Mouse (Mus musculus): ENCODE results near the gene Gxylt2. TPM values are rescaled to one million over a fixed set of nuclear protein-coding genes. Genes with fewer than 3 reads are reported as not detected.

Gene Gxylt2
- polyA plus RNA-seq, 1 experiment = 0.43 TPM

DNA sequence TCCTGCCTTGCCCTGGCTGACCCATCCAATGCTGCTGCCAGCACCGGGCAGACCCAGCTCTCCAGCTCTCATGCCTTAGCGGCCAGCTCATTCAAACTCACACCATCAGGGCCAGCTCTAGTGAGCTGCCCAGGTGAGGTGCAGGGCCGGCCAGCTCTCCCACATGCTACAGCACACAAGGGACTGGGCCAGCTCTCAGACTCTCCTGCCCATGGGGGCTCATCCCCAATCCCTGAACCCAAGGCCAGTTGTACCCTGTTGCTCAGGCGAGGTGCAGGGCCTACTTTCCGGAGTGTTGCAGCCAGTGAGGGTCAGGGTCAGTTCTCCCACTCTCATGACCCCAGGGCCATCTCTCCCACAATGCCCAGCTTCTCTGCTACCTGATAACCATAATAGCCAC lies 74.1 kb downstream of the Gxylt2 start:
- no peak for TF ChIP-seq POLR2A (IDR thresholded peaks at IDR 0.05; ENCODE audit: low read depth, low read length)
- no peak for TF ChIP-seq CTCF (IDR thresholded peaks at IDR 0.05; ENCODE audit: extremely low read depth, insufficient read length, insufficient replicate concordance, low read depth, low read length)
- no peaks in the 10 kb centered on the region for H3K36me3 ChIP-seq (ENCODE audit: control insufficient read depth, insufficient read depth, low read length)

DNA sequence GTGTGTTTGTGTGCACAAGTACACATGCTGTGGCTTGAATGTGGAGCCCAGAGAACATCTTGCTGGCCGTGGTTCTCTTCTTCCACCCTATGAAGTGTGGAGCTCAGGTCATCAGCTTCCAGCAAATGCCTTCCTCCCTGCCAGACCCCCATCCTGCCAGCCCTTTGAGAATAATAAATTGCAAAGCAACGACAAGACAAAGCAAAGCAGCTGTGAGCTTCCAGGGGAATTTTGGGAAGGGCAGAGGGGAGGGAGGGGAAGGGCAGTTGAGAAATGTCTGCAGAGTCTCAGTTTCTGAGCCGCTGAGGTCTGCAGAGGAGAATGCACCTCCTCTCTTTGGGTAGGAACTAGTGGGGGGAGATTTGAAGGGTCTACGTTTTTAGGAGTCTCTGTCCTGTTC lies 75.9 kb downstream of the Gxylt2 start:
- TF ChIP-seq CTCF (IDR thresholded peaks at IDR 0.05; ENCODE audit: extremely low read depth, insufficient read length, insufficient replicate concordance, low read depth, low read length) = no peak
- TF ChIP-seq POLR2A (IDR thresholded peaks at IDR 0.05; ENCODE audit: low read depth, low read length) = no peak

More for the DNA sequence above, 74.1 kb downstream of the Gxylt2 start:
- Histone ChIP-seq H3K4me1 (ENCODE audit: control insufficient read depth, insufficient read depth, insufficient read length, low read length) (no peaks in the 10 kb centered on the region), H3K4me3 (ENCODE audit: low read depth, low read length) (no peak overlapping the region), H3K27ac (ENCODE audit: insufficient read depth, low read depth, low read length) (no peak overlapping the region), H3K27me3 (ENCODE audit: control insufficient read depth, insufficient read depth, low read length) (no peaks in the 10 kb centered on the region)
- WGBS = 93% methylated on average over 5 of the region's 5 CpGs

DNA sequence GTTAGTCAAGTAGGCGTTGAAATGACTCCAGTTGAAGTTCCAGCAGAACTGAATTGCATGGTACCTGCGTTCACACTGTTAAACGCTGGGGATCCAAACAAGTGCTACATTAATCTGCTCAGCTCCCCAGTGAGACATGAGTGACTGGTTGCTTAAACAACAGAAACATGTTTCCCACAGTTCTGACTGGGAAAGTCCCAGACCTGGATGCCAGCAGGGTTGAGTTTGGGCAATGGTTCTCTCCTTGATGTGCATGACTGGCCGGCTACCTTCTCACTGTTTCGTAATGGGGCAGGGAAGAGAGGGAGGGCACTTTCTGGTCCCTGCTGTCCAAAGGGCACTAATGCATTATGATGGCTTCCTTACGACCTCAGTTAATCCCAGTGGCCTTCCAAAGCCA lies 77.1 kb downstream of the Gxylt2 start:
- Histone ChIP-seq H3K36me3 (ENCODE audit: control insufficient read depth, insufficient read depth, low read length) (no peaks in the 10 kb centered on the region), H3K27ac (ENCODE audit: insufficient read depth, low read depth, low read length) (no peak overlapping the region), H3K4me3 (ENCODE audit: low read depth, low read length) (no peak overlapping the region), H3K4me1 (ENCODE audit: control insufficient read depth, insufficient read depth, insufficient read length, low read length) (no peaks in the 10 kb centered on the region), H3K27me3 (ENCODE audit: control insufficient read depth, insufficient read depth, low read length) (no peaks in the 10 kb centered on the region)
- no peak for TF ChIP-seq CTCF (IDR thresholded peaks at IDR 0.05; ENCODE audit: extremely low read depth, insufficient read length, insufficient replicate concordance, low read depth, low read length)
- no peak for TF ChIP-seq POLR2A (IDR thresholded peaks at IDR 0.05; ENCODE audit: low read depth, low read length)
- WGBS = 66% methylated on average over 6 of the region's 6 CpGs

More for the DNA sequence above, 75.9 kb downstream of the Gxylt2 start:
- Histone ChIP-seq H3K36me3 (ENCODE audit: control insufficient read depth, insufficient read depth, low read length) (no peaks in the 10 kb centered on the region), H3K27me3 (ENCODE audit: control insufficient read depth, insufficient read depth, low read length) (no peaks in the 10 kb centered on the region), H3K27ac (ENCODE audit: insufficient read depth, low read depth, low read length) (no peak overlapping the region), H3K4me3 (ENCODE audit: low read depth, low read length) (no peak overlapping the region), H3K4me1 (ENCODE audit: control insufficient read depth, insufficient read depth, insufficient read length, low read length) (no peaks in the 10 kb centered on the region)
- 41% methylated on average over 4 of the region's 4 CpGs for WGBS

DNA sequence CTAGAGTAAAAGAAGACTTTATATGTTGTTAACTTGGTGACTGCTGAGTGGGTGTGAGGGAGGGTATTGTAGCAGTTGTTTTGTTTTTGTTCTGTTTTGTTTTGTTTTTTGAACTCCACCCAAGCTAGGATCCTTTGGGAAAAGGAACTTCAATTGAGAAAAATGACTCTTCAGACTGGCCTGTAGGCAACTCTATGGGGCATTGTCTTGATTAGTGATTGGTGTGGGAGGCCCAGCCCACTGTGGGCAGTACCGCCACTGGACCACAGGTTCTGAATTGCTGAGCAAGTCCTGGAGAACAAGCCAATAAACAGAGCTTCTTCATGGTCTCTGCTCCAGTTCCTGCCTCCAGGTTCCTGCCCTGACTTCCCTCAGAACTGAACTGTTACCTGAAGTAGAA lies 83.2 kb downstream of the Gxylt2 start:
- H3K27ac ChIP-seq (ENCODE audit: insufficient read depth, low read depth, low read length) = no peak overlapping the region
- no peaks in the 10 kb centered on the region for H3K27me3 ChIP-seq (ENCODE audit: control insufficient read depth, insufficient read depth, low read length)
- TF ChIP-seq POLR2A (IDR thresholded peaks at IDR 0.05; ENCODE audit: low read depth, low read length) (no peak), CTCF (IDR thresholded peaks at IDR 0.05; ENCODE audit: extremely low read depth, insufficient read length, insufficient replicate concordance, low read depth, low read length) (no peak)
- no peaks in the 10 kb centered on the region for H3K36me3 ChIP-seq (ENCODE audit: control insufficient read depth, insufficient read depth, low read length)
- no peaks in the 10 kb centered on the region for H3K4me1 ChIP-seq (ENCODE audit: control insufficient read depth, insufficient read depth, insufficient read length, low read length)
- WGBS = 100% methylated on average over 1 of the region's 1 CpGs
- H3K4me3 ChIP-seq (ENCODE audit: low read depth, low read length) = no peak overlapping the region

DNA sequence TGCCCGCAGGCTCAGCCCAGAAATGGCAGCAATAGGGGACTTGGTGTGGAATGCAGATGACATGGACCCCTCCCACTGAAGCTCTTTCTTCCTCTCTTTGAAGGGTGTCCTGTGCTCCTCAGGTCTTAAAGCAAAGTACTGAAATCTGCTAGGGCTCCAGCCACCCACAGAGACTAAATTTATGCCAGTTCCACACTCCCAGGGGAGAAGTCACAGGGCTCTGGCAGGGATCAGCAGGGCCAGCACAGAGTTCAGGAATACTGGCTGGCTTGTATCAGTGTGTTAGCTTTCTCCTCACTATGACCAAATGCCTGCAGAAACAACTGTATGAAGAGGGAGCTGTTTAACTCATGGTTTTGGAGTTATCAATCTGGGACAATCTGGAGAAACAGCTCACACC lies 84.6 kb downstream of the Gxylt2 start:
- no peak overlapping the region for H3K27ac ChIP-seq (ENCODE audit: insufficient read depth, low read depth, low read length)
- no peaks in the 10 kb centered on the region for H3K36me3 ChIP-seq (ENCODE audit: control insufficient read depth, insufficient read depth, low read length)
- no peaks in the 10 kb centered on the region for H3K4me1 ChIP-seq (ENCODE audit: control insufficient read depth, insufficient read depth, insufficient read length, low read length)
- no peaks in the 10 kb centered on the region for H3K27me3 ChIP-seq (ENCODE audit: control insufficient read depth, insufficient read depth, low read length)
- TF ChIP-seq CTCF (IDR thresholded peaks at IDR 0.05; ENCODE audit: extremely low read depth, insufficient read length, insufficient replicate concordance, low read depth, low read length) (no peak), POLR2A (IDR thresholded peaks at IDR 0.05; ENCODE audit: low read depth, low read length) (no peak)
- H3K4me3 ChIP-seq (ENCODE audit: low read depth, low read length) = no peak overlapping the region
- 94% methylated on average over 1 of the region's 1 CpGs for WGBS

DNA sequence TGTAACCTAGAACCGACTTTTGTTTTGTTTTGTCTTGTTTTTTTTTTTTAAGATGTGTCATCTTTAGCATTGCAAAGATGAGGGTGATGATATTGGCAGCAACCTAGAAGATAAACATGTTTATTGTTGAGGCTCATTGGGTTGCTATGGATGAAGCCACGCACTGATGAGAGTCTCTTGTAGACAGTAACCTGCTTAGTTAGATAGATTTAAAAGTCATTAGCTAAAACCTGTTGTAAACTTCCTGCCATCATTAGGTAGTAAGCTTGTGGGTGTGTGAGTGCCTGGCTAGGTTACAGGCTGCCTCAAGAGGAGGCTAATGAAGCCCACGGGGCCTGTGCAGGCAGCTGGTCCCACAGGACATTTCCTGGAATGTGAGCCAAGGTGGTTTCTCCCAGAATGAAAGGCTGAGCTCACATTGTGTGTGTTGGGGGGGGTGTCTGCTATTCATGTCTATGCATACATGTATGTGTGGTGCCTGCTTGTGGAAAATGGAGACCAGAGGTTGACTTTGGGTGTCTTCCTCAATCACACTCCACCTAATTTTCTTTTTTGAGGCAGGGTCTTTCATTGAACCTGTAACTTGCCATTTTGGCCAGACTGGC lies 87.6 kb downstream of the Gxylt2 start:
- WGBS = 37% methylated on average over 3 of the region's 3 CpGs
- TF ChIP-seq CTCF (IDR thresholded peaks at IDR 0.05; ENCODE audit: extremely low read depth, insufficient read length, insufficient replicate concordance, low read depth, low read length) (no peak), POLR2A (IDR thresholded peaks at IDR 0.05; ENCODE audit: low read depth, low read length) (no peak)
- no peak overlapping the region for H3K4me3 ChIP-seq (ENCODE audit: low read depth, low read length)
- no peaks in the 10 kb centered on the region for H3K27me3 ChIP-seq (ENCODE audit: control insufficient read depth, insufficient read depth, low read length)
- H3K27ac ChIP-seq (ENCODE audit: insufficient read depth, low read depth, low read length) = no peak overlapping the region
- no peaks in the 10 kb centered on the region for H3K4me1 ChIP-seq (ENCODE audit: control insufficient read depth, insufficient read depth, insufficient read length, low read length)
- no peaks in the 10 kb centered on the region for H3K36me3 ChIP-seq (ENCODE audit: control insufficient read depth, insufficient read depth, low read length)

DNA sequence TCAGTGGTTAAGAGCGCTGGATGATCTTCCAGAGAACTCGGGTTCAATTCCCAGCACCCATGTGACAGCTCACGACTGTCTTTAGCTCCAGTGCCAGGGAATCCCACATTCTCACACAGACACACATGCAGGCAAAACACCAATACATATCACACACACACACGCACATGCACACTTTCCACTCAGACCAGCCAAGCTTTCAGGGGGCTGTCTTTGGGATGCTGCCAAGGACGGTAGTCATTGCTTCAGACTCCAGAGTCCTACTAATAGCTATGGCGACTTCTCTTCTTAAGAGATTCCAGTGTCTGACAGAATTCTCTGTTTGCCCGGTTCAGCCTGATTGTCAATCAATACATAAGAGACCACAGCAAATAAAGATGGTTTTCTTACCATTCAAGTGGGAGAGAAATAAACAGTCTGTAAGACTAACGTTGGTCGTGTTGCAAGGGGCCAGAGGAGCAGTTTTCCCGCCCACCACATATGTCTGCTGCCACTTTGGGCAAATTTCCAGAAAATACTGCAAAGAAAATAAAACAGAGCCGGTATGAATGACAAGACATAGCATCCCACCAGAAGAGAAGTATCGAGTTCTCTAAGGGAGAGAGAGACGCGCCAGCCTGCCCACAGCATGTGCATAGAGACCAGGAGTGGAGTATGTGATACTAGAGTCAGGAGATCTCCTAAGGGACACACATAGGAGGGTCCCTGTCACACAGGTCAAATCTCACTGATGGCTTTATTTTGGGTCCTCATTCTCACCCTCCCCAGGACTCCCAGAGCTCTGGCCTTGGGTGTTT lies 88.6 kb downstream of the Gxylt2 start:
- Histone ChIP-seq H3K4me1 (ENCODE audit: control insufficient read depth, insufficient read depth, insufficient read length, low read length) (no peaks in the 10 kb centered on the region), H3K4me3 (ENCODE audit: low read depth, low read length) (no peak overlapping the region), H3K27ac (ENCODE audit: insufficient read depth, low read depth, low read length) (no peak overlapping the region), H3K27me3 (ENCODE audit: control insufficient read depth, insufficient read depth, low read length) (no peaks in the 10 kb centered on the region), H3K36me3 (ENCODE audit: control insufficient read depth, insufficient read depth, low read length) (no peaks in the 10 kb centered on the region)
- WGBS = 71% methylated on average over 14 of the region's 14 CpGs
- no peak for TF ChIP-seq CTCF (IDR thresholded peaks at IDR 0.05; ENCODE audit: extremely low read depth, insufficient read length, insufficient replicate concordance, low read depth, low read length)
- TF ChIP-seq POLR2A (IDR thresholded peaks at IDR 0.05; ENCODE audit: low read depth, low read length) = no peak
